In the genomic region with DNA sequence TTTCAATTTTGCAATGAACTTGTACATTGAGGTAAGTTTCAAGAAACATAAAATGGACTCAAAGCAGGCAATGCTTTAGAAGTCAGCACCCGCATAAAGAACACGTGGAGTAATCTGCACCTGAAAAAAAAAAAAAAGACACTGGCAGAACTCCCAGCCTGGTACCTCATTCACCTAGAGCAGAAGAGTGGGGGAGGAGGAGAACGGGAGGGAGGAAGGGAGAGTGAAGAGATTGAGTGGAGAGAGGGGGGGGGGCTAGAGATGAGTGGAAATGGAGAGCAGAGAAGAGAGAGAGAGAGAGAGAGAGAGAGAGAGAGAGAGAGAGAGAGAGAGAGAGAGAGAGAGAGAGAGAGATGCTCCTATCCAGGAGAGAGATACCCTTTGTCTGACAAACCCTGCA, we compare ENCODE assay signal across 8 mouse cellular contexts. TPM values are rescaled to one million over a fixed set of nuclear protein-coding genes. Genes with fewer than 3 reads are reported as not detected.
DNase-seq lines count a peak whose midpoint lies in the region; ATAC-seq and TF ChIP-seq lines count a peak whose summit lies in the region.

No protein-coding gene starts in this region.

- H3K27ac ChIP-seq in forebrain, embryonic 16.5 days (ENCODE audit: low read length): peak overlapping the region; percentile 97
- H3K27ac ChIP-seq in midbrain, embryonic 10.5 days (replicated peaks): peak overlapping the region; percentile 99

- H3K9ac ChIP-seq in forebrain, embryonic 16.5 days (replicated peaks; ENCODE audit: low read depth, low read length): peak overlapping the region; percentile 91

- ATAC-seq in forebrain, embryonic 16.5 days: peak; percentile 16
- no peak for ATAC-seq in inflammation-experienced regulatory T-cells, adult 6 months

- peaks cover 34% of the 10 kb centered on the region for H3K79me3 ChIP-seq in C2C12 (ENCODE audit: low read depth)

- peak; percentile 74 to 75 for DNase-seq in cerebellum, postnatal 10 days
- DNase-seq in cerebellum, adult 9-11 months: no peak
- DNase-seq in midbrain, embryonic 10.5 days (ENCODE audit: low spot score): no peak
- no peak for DNase-seq in left cerebral cortex, adult 9 months (ENCODE audit: low spot score in 2 of 2)
- DNase-seq in frontal cortex, postnatal 36 days (ENCODE audit: low spot score in 2 of 2): no peak

- H3K4me3 ChIP-seq in C2C12 (ENCODE audit: insufficient read depth, poor library complexity, severe bottlenecking): peak overlapping the region; percentile 85
- H3K4me3 ChIP-seq in forebrain, embryonic 16.5 days (replicated peaks; ENCODE audit: low read length): peak overlapping the region; percentile 72
- H3K4me3 ChIP-seq in midbrain, embryonic 10.5 days: peak overlapping the region; percentile 84

- H3ac ChIP-seq in C2C12 (ENCODE audit: control insufficient read depth, insufficient read length, low read depth): no peak overlapping the region

- H3K4me1 ChIP-seq in forebrain, embryonic 16.5 days (replicated peaks; ENCODE audit: control insufficient read depth, insufficient read depth, low read length): 0 out of 2 replicates have a peak, but pooled peaks cover 10% of the 10 kb centered on the region
- H3K4me1 ChIP-seq in midbrain, embryonic 10.5 days: peaks cover 32% of the 10 kb centered on the region

- H3K79me2 ChIP-seq in C2C12 (ENCODE audit: control insufficient read depth, insufficient read depth): peaks cover 35% of the 10 kb centered on the region

- H3K9me3 ChIP-seq in forebrain, embryonic 16.5 days (ENCODE audit: control insufficient read depth, low read length): no peaks in the 10 kb centered on the region
- H3K9me3 ChIP-seq in midbrain, embryonic 10.5 days (replicated peaks): no peaks in the 10 kb centered on the region

- 2% methylated on average over 3 of the region's 3 CpGs for WGBS in forebrain, embryonic 16.5 days
- WGBS in midbrain, embryonic 10.5 days: 8% methylated on average over 3 of the region's 3 CpGs

- H3K27me3 ChIP-seq in C2C12 (ENCODE audit: control insufficient read depth, insufficient read depth, insufficient read length): no peaks in the 10 kb centered on the region
- peaks cover 2% of the 10 kb centered on the region; the same call in 1 of the 2 replicates for H3K27me3 ChIP-seq in forebrain, embryonic 16.5 days (replicated peaks; ENCODE audit: control insufficient read depth, insufficient read depth, low read length)
- H3K27me3 ChIP-seq in midbrain, embryonic 10.5 days (ENCODE audit: low read depth, poor library complexity, severe bottlenecking): peaks cover 16% of the 10 kb centered on the region

- H3K36me3 ChIP-seq in C2C12 (ENCODE audit: control insufficient read depth, insufficient read depth): no peaks in the 10 kb centered on the region
- H3K36me3 ChIP-seq in forebrain, embryonic 16.5 days (ENCODE audit: control insufficient read depth, insufficient read depth): no peaks in the 10 kb centered on the region
- H3K36me3 ChIP-seq in midbrain, embryonic 10.5 days: no peaks in the 10 kb centered on the region

- peak overlapping the region; percentile 86 for H3K4me2 ChIP-seq in forebrain, embryonic 16.5 days (ENCODE audit: low read length)

- TF ChIP-seq CTCF in C2C12 (IDR thresholded peaks at IDR 0.05; ENCODE audit: control insufficient read depth, insufficient read depth, insufficient read length): no peak

TF ChIP-seq in C2C12, 6 proteins besides CTCF, POLR2A, EP300 and RAD21:
- TF ChIP-seq MYOD1 (IDR thresholded peaks at IDR 0.05; ENCODE audit: control insufficient read depth, insufficient read length, low read depth) (no peak), MYOG (IDR thresholded peaks at IDR 0.05; ENCODE audit: control insufficient read depth, extremely low read depth, insufficient read length) (no peak), CEBPB (IDR thresholded peaks at IDR 0.05; ENCODE audit: low read depth) (no peak), USF1 (IDR thresholded peaks at IDR 0.05; ENCODE audit: low read depth) (no peak), MAX (IDR thresholded peaks at IDR 0.05) (no peak), FOSL1 (IDR thresholded peaks at IDR 0.05; ENCODE audit: insufficient read depth, low read length, poor library complexity, severe bottlenecking) (no peak)

RNA-seq across cellular contexts. Expression of a gene that starts 0.8 kb away (rescaled TPM):
- 9.8 TPM for polyA plus RNA-seq in C2C12 (2012; fragmentation: generic; extraction: Trizol)
- 46.5 and 63.6 TPM in 2 replicates for polyA plus RNA-seq in forebrain, embryonic 16.5 days (2015; fragmentation: Nextera tagmentation; extraction: Ambion mirVana)
- 11.7 and 16.4 TPM in 2 replicates for polyA plus RNA-seq in midbrain, embryonic 10.5 days (2016; fragmentation: Nextera tagmentation; extraction: Ambion mirVana)
- polyA plus RNA-seq in inflammation-experienced regulatory T-cells, adult 6 months (2017; shearing (Covaris generic)): under 1 TPM in 1 of 3 experiments, not detected in 2; 0.96 TPM

Comparison
In these comparisons a context has a peak if more than half of its experiments do, and no peak if none do; other contexts are left out.
1. DNase-seq: peak in cerebellum, postnatal 10 days (2 of 2); none in cerebellum, adult 9-11 months (single experiment), midbrain, embryonic 10.5 days (single experiment), left cerebral cortex, adult 9 months (0 of 2) and frontal cortex, postnatal 36 days (0 of 2).
2. Peak in every context shown above with its lines, with median percentiles within 50 percentile points of each other: H3K4me3 ChIP-seq.